Mouse (Mus musculus) E14TG2a.4 (cell line): Measurements from ENCODE around the gene Hoxa4.

Source experiments
- CTCF ChIP-seq: conservative IDR thresholded peaks from 2 replicates; pipeline ENCODE4 v1.5.1; 2014; ENCODE audit warnings: low read length
- NANOG ChIP-seq: IDR thresholded peaks from 2 replicates; pipeline ENCODE4 v1.6.1; 2014; ENCODE audit warnings: borderline replicate concordance, low read length, mixed read lengths
- POU5F1 ChIP-seq: IDR thresholded peaks from 2 replicates; pipeline ENCODE4 v1.6.1; 2014; ENCODE audit warnings: low read length, borderline replicate concordance

- TF ChIP-seq CTCF (no peak), POU5F1 (no peak), NANOG (no peak)
Measured at GRCm38 (mm10) chr6:52167736-52168161, 23.8 kb downstream of the Hoxa4 start.
